Mouse (Mus musculus) hindbrain, embryonic 11.5 days (tissue): Measurements from ENCODE around the gene Grin2b. TPM values are rescaled to one million over a fixed set of nuclear protein-coding genes. Genes with fewer than 3 reads are reported as not detected.
"Not testable (repeated sequence)": the region's sequence is repeated elsewhere in the genome, so short reads cannot be mapped to it uniquely, and the experiment has no call there.

Experiments
- ATAC-seq: fragments of 200-750 bp; cut with Nextera tagmentation; 2 replicates; pipeline ENCODE4 v1.8.0; 2017; ENCODE audit warnings: mild to moderate bottlenecking, moderate TSS enrichment, moderate library complexity; ENCODE audit not compliant: low FRiP score
- DNase-seq: peaks from one replicate; pipeline ENCODE4 v3.0.0-alpha.2; 2015; ENCODE audit warnings: low spot score
- H3K27ac ChIP-seq: fragments of 300-500 bp; sonication (generic); 2 replicates; pipeline ENCODE4 v1.5.1; 2014; ENCODE audit warnings: mild to moderate bottlenecking, low read depth, low read length
- H3K27me3 ChIP-seq: fragments of 300-500 bp; sonication (generic); 2 replicates; pipeline ENCODE4 v1.6.1; 2014; ENCODE audit warnings: mild to moderate bottlenecking, low read length, moderate library complexity, mixed read lengths; ENCODE audit not compliant: control insufficient read depth, insufficient read depth
- H3K36me3 ChIP-seq: fragments of 300-500 bp; sonication (generic); 2 replicates; pipeline ENCODE4 v1.6.1; 2014; ENCODE audit warnings: mild to moderate bottlenecking, low read length, moderate library complexity, mixed read lengths; ENCODE audit not compliant: control insufficient read depth, insufficient read depth
- H3K4me1 ChIP-seq: fragments of 300-500 bp; sonication (generic); replicated peaks from 2 replicates; pipeline ENCODE4 v1.6.1; 2014; ENCODE audit warnings: low read length, mixed read lengths; ENCODE audit not compliant: control insufficient read depth, insufficient read depth
- H3K4me2 ChIP-seq: fragments of 300-500 bp; sonication (generic); replicated peaks from 2 replicates; pipeline ENCODE4 v1.6.1; 2014; ENCODE audit warnings: mild to moderate bottlenecking, low read depth, low read length
- H3K4me3 ChIP-seq: fragments of 300-500 bp; sonication (generic); 2 replicates; pipeline ENCODE4 v1.5.1; 2014; ENCODE audit warnings: low read depth, low read length
- H3K9ac ChIP-seq: fragments of 300-500 bp; sonication (generic); 2 replicates; pipeline ENCODE4 v1.6.1; 2014; ENCODE audit warnings: low read depth, low read length
- H3K9me3 ChIP-seq: fragments of 300-500 bp; sonication (generic); 2 replicates; pipeline ENCODE4 v1.6.1; 2016; ENCODE audit warnings: low read length; ENCODE audit not compliant: control insufficient read depth
- WGBS: fragments of 180-500 bp; shearing (Covaris S2); extraction: QIAGEN DNeasy Blood & Tissue Kit; methylation state at CpG from one replicate; pipeline ENCODE4 v1.1.7; 2014; 5-methylcytosine and 5-hydroxymethylcytosine counted together
- polyA plus RNA-seq: library from polyadenylated mRNA; unstranded; fragments of >200 nt; fragmentation: Nextera tagmentation; extraction: Ambion mirVana; gene quantifications from 2 replicates; pipeline ENCODE4 v1.2.1, GENCODE M21; 2014

Grin2b gene
- polyA plus RNA-seq, 1 experiment from 2014 or later, result 2.0 TPM

DNA sequence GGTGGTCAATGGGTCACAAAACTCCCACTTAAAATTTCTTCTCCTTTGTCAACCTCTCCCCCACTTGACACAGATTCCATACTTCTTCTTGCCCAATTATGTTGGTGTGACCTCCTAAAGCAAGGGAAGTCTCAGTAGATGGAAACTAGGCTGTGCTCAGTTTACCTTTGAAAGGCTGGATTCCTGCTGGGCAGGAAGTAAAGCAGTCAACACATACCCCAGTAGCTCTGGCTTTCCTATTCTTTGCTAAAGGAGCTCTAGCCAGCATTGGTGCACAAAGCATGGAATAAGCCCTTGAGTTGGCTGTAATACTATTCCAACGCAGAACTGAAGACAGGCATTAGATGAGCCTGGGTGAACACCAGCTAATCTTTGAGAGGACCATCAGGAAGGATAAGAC, 459.1 kb downstream of the Grin2b start:
- no peaks in the 10 kb centered on the region for H3K9me3 ChIP-seq
- H3K27ac ChIP-seq, result no peak overlapping the region
- H3K27me3 ChIP-seq, result no peaks in the 10 kb centered on the region
- DNase-seq (no peak), ATAC-seq (no peak)
- H3K4me3 ChIP-seq, result no peak overlapping the region
- no peak overlapping the region for H3K9ac ChIP-seq
- no peak overlapping the region for H3K4me2 ChIP-seq
- H3K36me3 ChIP-seq, result no peaks in the 10 kb centered on the region
- WGBS, result 70% methylated on average over 1 of the region's 1 CpGs
- H3K4me1 ChIP-seq, result no peaks in the 10 kb centered on the region

DNA sequence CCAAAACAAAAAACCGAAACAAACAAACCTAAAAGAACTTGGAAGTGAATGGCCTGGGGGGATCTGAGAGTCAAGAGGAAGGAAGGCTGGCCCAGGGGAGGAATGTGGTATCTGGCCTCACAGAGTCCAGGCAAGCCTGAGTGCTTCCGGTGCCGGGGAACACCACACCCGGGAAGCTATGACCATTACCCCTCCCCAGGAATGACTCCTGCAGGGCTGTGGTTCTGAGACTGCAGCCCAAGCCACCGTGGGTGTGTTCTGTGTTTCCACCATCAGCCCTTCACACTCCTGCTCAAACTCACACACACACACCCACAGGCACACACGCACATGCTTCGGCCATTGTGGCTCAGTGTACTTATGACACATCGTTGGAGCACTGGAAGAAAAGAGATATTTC, 459.6 kb downstream of the Grin2b start:
- H3K27me3 ChIP-seq, result no peaks in the 10 kb centered on the region
- H3K9ac ChIP-seq, result no peak overlapping the region
- H3K9me3 ChIP-seq, result no peaks in the 10 kb centered on the region
- no peaks in the 10 kb centered on the region for H3K4me1 ChIP-seq
- H3K4me3 ChIP-seq, result no peak overlapping the region
- no peaks in the 10 kb centered on the region for H3K36me3 ChIP-seq
- WGBS, result 83% methylated on average over 8 of the region's 8 CpGs
- DNase-seq, result no peak
- ATAC-seq, result no peak
- no peak overlapping the region for H3K27ac ChIP-seq
- H3K4me2 ChIP-seq, result no peak overlapping the region

DNA sequence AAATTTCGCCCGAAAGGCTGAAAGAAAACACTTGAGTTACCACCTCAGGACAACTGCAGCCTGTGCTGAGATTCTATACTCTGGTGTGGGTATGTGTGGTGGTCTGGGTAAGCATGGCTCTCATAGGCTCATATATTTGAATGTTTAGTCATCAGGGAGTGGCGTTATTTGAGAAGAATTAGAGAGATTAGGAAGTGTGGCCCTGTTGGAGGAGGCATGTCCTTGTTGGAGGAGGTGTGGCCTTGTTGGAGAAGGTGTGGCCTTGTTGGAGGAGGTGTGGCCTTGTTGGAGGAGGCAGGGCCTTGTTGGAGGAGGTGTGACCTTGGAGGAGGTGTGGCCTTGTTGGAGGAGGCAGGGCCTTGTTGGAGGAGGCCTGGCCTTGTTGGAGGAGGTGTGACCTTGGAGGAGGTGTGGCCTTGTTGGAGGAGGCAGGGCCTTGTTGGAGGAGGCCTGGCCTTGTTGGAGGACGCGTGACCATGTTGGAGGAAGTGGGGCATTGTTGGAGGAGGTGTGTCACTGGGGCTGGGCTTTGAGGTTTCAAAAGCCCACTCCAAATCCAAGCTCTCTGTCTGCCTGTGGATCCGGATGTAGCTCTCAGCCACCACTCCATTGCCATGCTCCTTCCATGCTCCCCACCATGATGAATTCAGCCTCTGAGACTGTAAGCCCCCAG, 466.3 kb downstream of the Grin2b start:
- H3K9me3 ChIP-seq, H3K4me2 ChIP-seq, H3K4me3 ChIP-seq, H3K36me3 ChIP-seq, DNase-seq, H3K9ac ChIP-seq, ATAC-seq, H3K27me3 ChIP-seq, H3K4me1 ChIP-seq, H3K27ac ChIP-seq: not testable (repeated sequence)
- WGBS, result 93% methylated on average over 6 of the region's 6 CpGs

DNA sequence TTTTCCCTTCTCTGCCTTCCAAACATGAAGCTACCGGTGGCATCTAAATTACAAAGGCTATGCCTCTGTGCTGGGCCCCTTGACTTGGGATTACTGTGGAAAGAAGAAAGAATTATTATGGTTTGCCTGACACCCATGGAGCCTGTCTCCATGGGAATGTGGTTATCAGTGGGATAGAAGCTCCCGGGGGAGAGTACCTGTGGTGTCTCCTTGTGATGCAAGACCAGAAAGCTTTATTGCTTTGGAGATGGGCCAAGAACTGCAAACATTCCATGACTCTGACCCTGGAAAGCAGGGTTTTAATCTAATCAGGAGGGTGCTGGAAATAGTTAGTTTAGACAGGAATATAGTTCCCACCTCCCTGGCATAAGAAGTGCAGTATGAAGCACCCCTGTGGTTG, 469.7 kb downstream of the Grin2b start:
- H3K4me1 ChIP-seq, result no peaks in the 10 kb centered on the region
- no peak overlapping the region for H3K9ac ChIP-seq
- H3K9me3 ChIP-seq, result no peaks in the 10 kb centered on the region
- no peak overlapping the region for H3K4me2 ChIP-seq
- DNase-seq (no peak), ATAC-seq (no peak)
- no peak overlapping the region for H3K27ac ChIP-seq
- no peaks in the 10 kb centered on the region for H3K27me3 ChIP-seq
- WGBS, result 42% methylated on average over 2 of the region's 2 CpGs
- H3K36me3 ChIP-seq, result no peaks in the 10 kb centered on the region
- H3K4me3 ChIP-seq, result no peak overlapping the region

DNA sequence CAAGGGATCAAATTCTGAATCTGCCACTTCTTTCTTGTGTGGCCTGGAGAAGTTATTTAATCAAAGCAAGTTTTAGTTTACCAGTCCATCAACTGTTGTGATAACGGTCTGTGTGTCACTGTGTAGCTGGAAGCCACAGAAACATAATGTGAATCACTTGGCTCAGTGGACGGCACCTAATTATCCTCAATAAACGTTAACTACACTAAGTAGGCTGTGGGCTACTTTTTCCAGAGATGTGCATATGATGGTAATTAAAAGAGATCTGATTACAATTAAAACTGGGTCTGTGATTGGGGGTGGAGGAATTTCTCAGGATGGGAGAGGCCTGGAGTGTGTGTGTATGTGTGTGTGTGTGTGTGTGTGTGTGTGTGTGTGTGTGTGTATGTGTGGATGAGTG, 471.9 kb downstream of the Grin2b start:
- Histone ChIP-seq H3K9me3 (no peaks in the 10 kb centered on the region), H3K4me3 (no peak overlapping the region), H3K9ac (no peak overlapping the region), H3K4me1 (no peaks in the 10 kb centered on the region), H3K27me3 (no peaks in the 10 kb centered on the region), H3K36me3 (no peaks in the 10 kb centered on the region), H3K27ac (no peak overlapping the region), H3K4me2 (no peak overlapping the region)
- ATAC-seq (no peak), DNase-seq (no peak)
- 85% methylated on average over 3 of the region's 3 CpGs for WGBS

DNA sequence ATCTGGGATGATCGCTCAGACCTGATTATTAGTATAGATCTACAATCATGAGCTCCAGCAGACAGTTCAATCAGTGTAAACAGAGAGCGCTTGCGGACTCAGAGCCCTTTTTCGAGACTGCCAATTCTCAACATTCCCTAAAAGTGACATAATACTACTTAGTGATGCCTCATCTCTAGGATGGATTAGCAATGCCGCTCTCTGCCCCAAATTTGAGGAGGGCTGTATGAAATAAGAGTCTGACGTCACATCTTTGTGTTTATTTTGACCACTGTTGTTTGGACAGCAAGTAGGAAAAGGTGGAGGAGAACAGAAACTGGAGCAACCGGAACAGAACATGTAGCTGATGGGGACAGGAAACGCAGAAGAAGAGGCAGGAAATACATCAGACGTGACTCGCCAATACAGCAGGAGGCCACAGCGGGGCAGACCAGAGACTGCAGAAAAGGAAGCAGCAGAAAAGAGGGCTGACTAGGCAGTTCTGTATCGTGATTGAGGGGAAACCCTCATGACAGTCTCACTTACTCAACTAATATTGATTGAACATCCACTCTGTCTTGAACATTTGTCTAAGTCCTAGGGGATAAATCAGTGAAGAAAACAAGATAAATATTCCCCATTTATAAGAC, 472.5 kb downstream of the Grin2b start:
- H3K36me3 ChIP-seq, result no peaks in the 10 kb centered on the region
- no peaks in the 10 kb centered on the region for H3K27me3 ChIP-seq
- WGBS, result 85% methylated on average over 12 of the region's 12 CpGs
- H3K4me1 ChIP-seq, result no peaks in the 10 kb centered on the region
- H3K9me3 ChIP-seq, result no peaks in the 10 kb centered on the region
- H3K4me2 ChIP-seq, result no peak overlapping the region
- H3K9ac ChIP-seq, result no peak overlapping the region
- ATAC-seq (no peak), DNase-seq (no peak)
- H3K27ac ChIP-seq, result no peak overlapping the region
- no peak overlapping the region for H3K4me3 ChIP-seq

DNA sequence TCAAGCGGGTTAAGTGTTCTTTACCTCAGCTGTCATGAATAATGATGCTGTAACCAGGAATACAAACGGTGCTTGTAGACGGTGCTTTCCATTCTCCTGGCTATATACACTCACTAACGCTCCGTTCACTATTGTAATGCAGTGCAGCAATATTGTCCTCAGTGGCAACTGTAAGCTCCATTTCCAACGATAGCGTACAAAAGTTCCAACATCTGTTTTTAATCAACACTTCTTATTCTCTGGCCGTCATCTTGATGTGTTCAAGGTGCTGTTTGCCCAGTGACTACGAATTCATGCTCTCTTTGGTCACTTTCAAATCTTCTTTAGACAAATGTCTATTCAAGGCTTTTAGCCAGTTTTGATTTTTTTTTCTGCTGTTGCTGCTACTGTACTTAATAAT, 480.8 kb downstream of the Grin2b start:
- Histone ChIP-seq H3K9ac (no peak overlapping the region), H3K9me3 (no peaks in the 10 kb centered on the region), H3K36me3 (no peaks in the 10 kb centered on the region), H3K4me2 (no peak overlapping the region), H3K4me3 (no peak overlapping the region), H3K27ac (no peak overlapping the region), H3K4me1 (no peaks in the 10 kb centered on the region), H3K27me3 (no peaks in the 10 kb centered on the region)
- WGBS, result 71% methylated on average over 9 of the region's 9 CpGs
- ATAC-seq, result no peak
- DNase-seq, result no peak

DNA sequence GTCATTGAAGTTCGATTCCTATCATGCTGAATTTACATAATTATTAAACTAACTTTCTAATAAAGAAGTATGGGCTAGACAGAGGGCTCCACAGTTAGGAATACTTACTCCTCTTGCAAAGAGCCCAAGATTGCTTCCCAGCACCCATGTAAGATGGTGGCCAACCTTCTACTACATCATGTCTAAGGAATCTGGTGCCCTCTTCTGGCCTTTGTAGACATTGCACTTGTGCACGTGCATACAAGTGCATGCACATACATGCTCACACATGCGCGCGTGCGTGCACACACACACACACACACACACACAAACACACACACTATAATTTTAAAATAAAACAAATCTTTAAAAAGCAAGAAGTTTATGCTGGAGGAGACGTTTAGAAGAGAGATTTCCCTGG, 481.8 kb downstream of the Grin2b start:
- H3K4me3 ChIP-seq, result no peak overlapping the region
- no peaks in the 10 kb centered on the region for H3K27me3 ChIP-seq
- no peak overlapping the region for H3K9ac ChIP-seq
- DNase-seq, result no peak
- H3K36me3 ChIP-seq, result no peaks in the 10 kb centered on the region
- no peaks in the 10 kb centered on the region for H3K9me3 ChIP-seq
- no peak overlapping the region for H3K27ac ChIP-seq
- ATAC-seq, result no peak
- H3K4me2 ChIP-seq, result no peak overlapping the region
- H3K4me1 ChIP-seq, result no peaks in the 10 kb centered on the region
- WGBS, result 89% methylated on average over 7 of the region's 7 CpGs

DNA sequence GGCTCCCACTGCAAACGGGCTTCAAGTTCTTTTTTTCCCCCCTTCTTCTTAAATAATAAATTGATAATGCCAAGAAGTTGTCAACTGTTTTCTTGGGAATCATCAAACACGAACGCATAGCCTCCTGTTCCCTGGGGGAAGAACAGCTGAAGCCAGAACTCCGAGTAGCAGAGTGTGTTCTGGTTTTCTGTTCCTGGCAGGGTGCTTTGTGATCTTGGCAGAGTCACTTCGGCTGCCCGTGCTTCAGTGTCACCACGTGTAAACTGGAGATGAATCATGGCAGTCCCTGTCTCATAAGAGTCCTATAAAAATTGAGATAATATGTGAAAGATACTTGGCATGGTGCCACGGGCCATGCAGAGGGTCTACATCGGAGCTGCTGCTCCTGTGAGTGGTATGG, 485.4 kb downstream of the Grin2b start:
- no peak overlapping the region for H3K4me3 ChIP-seq
- H3K27ac ChIP-seq, result no peak overlapping the region
- H3K36me3 ChIP-seq, result no peaks in the 10 kb centered on the region
- H3K9ac ChIP-seq, result no peak overlapping the region
- ATAC-seq (no peak), DNase-seq (no peak)
- no peak overlapping the region for H3K4me2 ChIP-seq
- 89% methylated on average over 9 of the region's 9 CpGs for WGBS
- no peaks in the 10 kb centered on the region for H3K4me1 ChIP-seq
- no peaks in the 10 kb centered on the region for H3K27me3 ChIP-seq
- no peaks in the 10 kb centered on the region for H3K9me3 ChIP-seq
